Mouse (Mus musculus): ENCODE measurements around the gene Fblim1. TPM values are rescaled to one million over a fixed set of nuclear protein-coding genes. Genes with fewer than 3 reads are reported as not detected.
"Not testable (repeated sequence)": the region's sequence is repeated elsewhere in the genome, so short reads cannot be mapped to it uniquely, and the experiment has no call there.

Gene Fblim1
- polyA plus RNA-seq, 1 experiment from 2014 or later, result 17.0 TPM

GRCm38 (mm10) chr4:141571934-141572333 lies 34.0 kb downstream of the Fblim1 start:
- Histone ChIP-seq H3K9me3 (ENCODE audit: control insufficient read depth, low read length) (no peaks in the 10 kb centered on the region), H3K4me1 (replicated peaks; ENCODE audit: control insufficient read depth, insufficient read depth, low read length) (0 out of 2 replicates have a peak, but pooled peaks cover 2% of the 10 kb centered on the region), H3K27ac (ENCODE audit: low read depth, low read length) (no peak overlapping the region), H3K9ac (ENCODE audit: low read depth, low read length) (no peak overlapping the region), H3K4me2 (no peak overlapping the region), H3K4me3 (ENCODE audit: low read depth, low read length) (no peak overlapping the region), H3K36me3 (ENCODE audit: control insufficient read depth, insufficient read depth, low read length) (no peaks in the 10 kb centered on the region), H3K27me3 (replicated peaks; ENCODE audit: control insufficient read depth, insufficient read depth, low read length) (no peaks in the 10 kb centered on the region)
- DNase-seq (ENCODE audit: low spot score) (no peak), ATAC-seq (replicated peaks; ENCODE audit: low FRiP score) (no peak)
- WGBS, result 64% methylated on average over 10 of the region's 10 CpGs

- no peak overlapping the region for H3K4me2 ChIP-seq
- WGBS, result 45% methylated on average over 6 of the region's 6 CpGs
- H3K36me3 ChIP-seq (ENCODE audit: control insufficient read depth, insufficient read depth, low read length), result no peaks in the 10 kb centered on the region
- H3K4me1 ChIP-seq (replicated peaks; ENCODE audit: control insufficient read depth, insufficient read depth, low read length), result 0 out of 2 replicates have a peak, but pooled peaks cover 2% of the 10 kb centered on the region
- no peak overlapping the region for H3K27ac ChIP-seq (ENCODE audit: low read depth, low read length)
- H3K27me3 ChIP-seq (replicated peaks; ENCODE audit: control insufficient read depth, insufficient read depth, low read length), result no peaks in the 10 kb centered on the region
- no peak overlapping the region for H3K9ac ChIP-seq (ENCODE audit: low read depth, low read length)
- ATAC-seq (replicated peaks; ENCODE audit: low FRiP score), result no peak
- DNase-seq (ENCODE audit: low spot score), result no peak
- no peak overlapping the region for H3K4me3 ChIP-seq (ENCODE audit: low read depth, low read length)
- no peaks in the 10 kb centered on the region for H3K9me3 ChIP-seq (ENCODE audit: control insufficient read depth, low read length)
Measured at GRCm38 (mm10) chr4:141571337-141571739, 34.6 kb downstream of the Fblim1 start.

- Histone ChIP-seq H3K27ac (ENCODE audit: low read depth, low read length) (no peak overlapping the region), H3K27me3 (replicated peaks; ENCODE audit: control insufficient read depth, insufficient read depth, low read length) (no peaks in the 10 kb centered on the region), H3K36me3 (ENCODE audit: control insufficient read depth, insufficient read depth, low read length) (no peaks in the 10 kb centered on the region), H3K4me1 (replicated peaks; ENCODE audit: control insufficient read depth, insufficient read depth, low read length) (0 out of 2 replicates have a peak, but pooled peaks cover 2% of the 10 kb centered on the region), H3K9ac (ENCODE audit: low read depth, low read length) (no peak overlapping the region), H3K4me2 (no peak overlapping the region), H3K4me3 (ENCODE audit: low read depth, low read length) (no peak overlapping the region), H3K9me3 (ENCODE audit: control insufficient read depth, low read length) (no peaks in the 10 kb centered on the region)
- DNase-seq (ENCODE audit: low spot score) (no peak), ATAC-seq (replicated peaks; ENCODE audit: low FRiP score) (no peak)
- WGBS, result 76% methylated on average over 1 of the region's 1 CpGs
Measured at GRCm38 (mm10) chr4:141570821-141571220, 35.1 kb downstream of the Fblim1 start.

- ATAC-seq (replicated peaks; ENCODE audit: low FRiP score) (no peak), DNase-seq (ENCODE audit: low spot score) (no peak)
- H3K9me3 ChIP-seq (ENCODE audit: control insufficient read depth, low read length), result no peaks in the 10 kb centered on the region
- H3K9ac ChIP-seq (ENCODE audit: low read depth, low read length), result no peak overlapping the region
- 50% methylated on average over 6 of the region's 6 CpGs for WGBS
- 0 out of 2 replicates have a peak, but pooled peaks cover 2% of the 10 kb centered on the region for H3K4me1 ChIP-seq (replicated peaks; ENCODE audit: control insufficient read depth, insufficient read depth, low read length)
- no peaks in the 10 kb centered on the region for H3K27me3 ChIP-seq (replicated peaks; ENCODE audit: control insufficient read depth, insufficient read depth, low read length)
- no peak overlapping the region for H3K4me2 ChIP-seq
- no peaks in the 10 kb centered on the region for H3K36me3 ChIP-seq (ENCODE audit: control insufficient read depth, insufficient read depth, low read length)
- H3K4me3 ChIP-seq (ENCODE audit: low read depth, low read length), result no peak overlapping the region
- H3K27ac ChIP-seq (ENCODE audit: low read depth, low read length), result no peak overlapping the region
Measured at GRCm38 (mm10) chr4:141570004-141570403, 35.9 kb downstream of the Fblim1 start.

GRCm38 (mm10) chr4:141568966-141569365 lies 36.9 kb downstream of the Fblim1 start:
- no peak overlapping the region for H3K27ac ChIP-seq (ENCODE audit: low read depth, low read length)
- no peak for ATAC-seq (replicated peaks; ENCODE audit: low FRiP score)
- H3K27me3 ChIP-seq (replicated peaks; ENCODE audit: control insufficient read depth, insufficient read depth, low read length), result no peaks in the 10 kb centered on the region
- H3K4me1 ChIP-seq (replicated peaks; ENCODE audit: control insufficient read depth, insufficient read depth, low read length), result 0 out of 2 replicates have a peak, but pooled peaks cover 2% of the 10 kb centered on the region
- H3K9me3 ChIP-seq (ENCODE audit: control insufficient read depth, low read length), result no peaks in the 10 kb centered on the region
- WGBS, result 90% methylated on average over 5 of the region's 5 CpGs
- H3K4me3 ChIP-seq (ENCODE audit: low read depth, low read length), result no peak overlapping the region
- H3K4me2 ChIP-seq, result no peak overlapping the region
- H3K36me3 ChIP-seq (ENCODE audit: control insufficient read depth, insufficient read depth, low read length), result no peaks in the 10 kb centered on the region
- DNase-seq (ENCODE audit: low spot score), result no peak
- no peak overlapping the region for H3K9ac ChIP-seq (ENCODE audit: low read depth, low read length)

- DNase-seq (ENCODE audit: low spot score); H3K36me3 ChIP-seq (ENCODE audit: control insufficient read depth, insufficient read depth, low read length); H3K4me3 ChIP-seq (ENCODE audit: low read depth, low read length); H3K27me3 ChIP-seq (replicated peaks; ENCODE audit: control insufficient read depth, insufficient read depth, low read length); H3K9ac ChIP-seq (ENCODE audit: low read depth, low read length); ATAC-seq (replicated peaks; ENCODE audit: low FRiP score); H3K4me2 ChIP-seq; H3K9me3 ChIP-seq (ENCODE audit: control insufficient read depth, low read length); H3K4me1 ChIP-seq (replicated peaks; ENCODE audit: control insufficient read depth, insufficient read depth, low read length); H3K27ac ChIP-seq (ENCODE audit: low read depth, low read length): not testable (repeated sequence)
- WGBS, result 88% methylated on average over 7 of the region's 7 CpGs
Measured at GRCm38 (mm10) chr4:141567174-141567573, 38.7 kb downstream of the Fblim1 start.

GRCm38 (mm10) chr4:141566187-141566586 lies 39.7 kb downstream of the Fblim1 start:
- no peaks in the 10 kb centered on the region for H3K27me3 ChIP-seq (replicated peaks; ENCODE audit: control insufficient read depth, insufficient read depth, low read length)
- no peak for DNase-seq (ENCODE audit: low spot score)
- no peak overlapping the region for H3K9ac ChIP-seq (ENCODE audit: low read depth, low read length)
- H3K9me3 ChIP-seq (ENCODE audit: control insufficient read depth, low read length), result no peaks in the 10 kb centered on the region
- no peaks in the 10 kb centered on the region for H3K36me3 ChIP-seq (ENCODE audit: control insufficient read depth, insufficient read depth, low read length)
- H3K27ac ChIP-seq (ENCODE audit: low read depth, low read length), result no peak overlapping the region
- 76% methylated on average over 6 of the region's 6 CpGs for WGBS
- no peaks in the 10 kb centered on the region for H3K4me1 ChIP-seq (replicated peaks; ENCODE audit: control insufficient read depth, insufficient read depth, low read length)
- no peak overlapping the region for H3K4me2 ChIP-seq
- ATAC-seq (replicated peaks; ENCODE audit: low FRiP score), result no peak
- no peak overlapping the region for H3K4me3 ChIP-seq (ENCODE audit: low read depth, low read length)

GRCm38 (mm10) chr4:141565325-141565724 lies 40.6 kb downstream of the Fblim1 start:
- 70% methylated on average over 7 of the region's 7 CpGs for whole genome bisulfite sequencing
- no peak for DNase-seq (ENCODE audit: low spot score)
- H3K27ac ChIP-seq (ENCODE audit: low read depth, low read length), result no peak overlapping the region
- no peaks in the 10 kb centered on the region for H3K36me3 ChIP-seq (ENCODE audit: control insufficient read depth, insufficient read depth, low read length)
- H3K4me2 ChIP-seq, result no peak overlapping the region
- no peaks in the 10 kb centered on the region for H3K9me3 ChIP-seq (ENCODE audit: control insufficient read depth, low read length)
- H3K9ac ChIP-seq (ENCODE audit: low read depth, low read length), result no peak overlapping the region
- H3K27me3 ChIP-seq (replicated peaks; ENCODE audit: control insufficient read depth, insufficient read depth, low read length), result no peaks in the 10 kb centered on the region
- ATAC-seq (replicated peaks; ENCODE audit: low FRiP score), result no peak
- no peaks in the 10 kb centered on the region for H3K4me1 ChIP-seq (replicated peaks; ENCODE audit: control insufficient read depth, insufficient read depth, low read length)
- no peak overlapping the region for H3K4me3 ChIP-seq (ENCODE audit: low read depth, low read length)

GRCm38 (mm10) chr4:141564660-141565059 lies 41.2 kb downstream of the Fblim1 start:
- no peak overlapping the region for H3K27ac ChIP-seq (ENCODE audit: low read depth, low read length)
- ATAC-seq (replicated peaks; ENCODE audit: low FRiP score) (no peak), DNase-seq (ENCODE audit: low spot score) (no peak)
- H3K36me3 ChIP-seq (ENCODE audit: control insufficient read depth, insufficient read depth, low read length), result no peaks in the 10 kb centered on the region
- H3K4me3 ChIP-seq (ENCODE audit: low read depth, low read length), result no peak overlapping the region
- no peak overlapping the region for H3K9ac ChIP-seq (ENCODE audit: low read depth, low read length)
- H3K9me3 ChIP-seq (ENCODE audit: control insufficient read depth, low read length), result no peaks in the 10 kb centered on the region
- peaks cover 2% of the 10 kb centered on the region; the same call in 1 of the 2 replicates for H3K4me1 ChIP-seq (replicated peaks; ENCODE audit: control insufficient read depth, insufficient read depth, low read length)
- 74% methylated on average over 3 of the region's 3 CpGs for WGBS
- H3K4me2 ChIP-seq, result no peak overlapping the region
- H3K27me3 ChIP-seq (replicated peaks; ENCODE audit: control insufficient read depth, insufficient read depth, low read length), result no peaks in the 10 kb centered on the region
